Mouse (Mus musculus) gastrocnemius, postnatal 4 days (tissue): ENCODE measurements around the gene Hirip3. TPM values are rescaled to one million over a fixed set of nuclear protein-coding genes. Genes with fewer than 3 reads are reported as not detected.

Source experiments
- DNase-seq, 2 experiments: peaks; one replicate each; pipeline ENCODE4 v3.0.0; 2021 to 2022; ENCODE audit warnings: low spot score in 2 of 2, mixed read lengths in 2 of 2
- total RNA-seq, 2 experiments: library from RNA; stranded (reverse); gene quantifications; 2 replicates each; pipeline ENCODE4 v1.2.3; 2021

Gene Hirip3
- total RNA-seq, 2 experiments from 2014 or later, result 22.2 to 29.4 TPM

DNA sequence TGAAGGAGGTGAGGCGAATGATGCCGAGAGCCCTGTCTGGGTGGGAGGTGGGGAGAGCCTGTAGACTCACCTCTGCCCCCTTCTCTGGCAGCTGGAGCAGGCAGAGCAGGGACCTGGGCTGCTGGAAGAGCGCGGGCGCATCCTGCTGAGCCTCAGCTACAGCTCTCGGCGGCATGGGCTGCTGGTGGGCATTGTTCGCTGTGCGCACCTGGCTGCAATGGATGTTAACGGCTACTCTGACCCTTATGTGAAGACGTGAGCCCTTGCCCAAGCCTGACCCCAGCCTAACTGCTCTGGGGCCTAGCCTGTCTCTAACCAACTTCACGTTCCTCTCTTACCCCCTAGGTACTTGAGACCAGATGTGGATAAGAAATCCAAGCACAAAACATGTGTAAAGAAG lies 10.6 kb upstream of the Hirip3 start:
- no peak for DNase-seq

DNA sequence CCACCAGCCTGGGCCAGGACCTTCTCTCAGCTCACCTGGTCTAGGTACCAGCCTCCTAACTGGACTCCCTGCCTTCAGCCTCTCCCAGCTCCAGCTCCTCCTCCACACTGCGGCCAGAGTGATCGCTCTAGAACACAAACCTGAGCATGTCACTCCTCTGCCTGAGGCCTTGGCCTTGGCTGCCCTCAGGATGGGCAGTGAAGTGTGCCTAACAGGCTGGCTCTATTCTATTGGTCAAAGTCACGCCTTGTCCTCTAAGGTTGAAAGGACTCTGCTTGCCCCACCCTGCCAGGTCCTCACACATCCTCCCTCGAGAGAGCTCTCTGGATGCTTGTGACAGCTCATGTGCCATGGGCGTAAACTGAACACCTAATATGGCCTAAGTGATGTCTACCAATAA lies 8.3 kb upstream of the Hirip3 start:
- DNase-seq, result no peak

DNA sequence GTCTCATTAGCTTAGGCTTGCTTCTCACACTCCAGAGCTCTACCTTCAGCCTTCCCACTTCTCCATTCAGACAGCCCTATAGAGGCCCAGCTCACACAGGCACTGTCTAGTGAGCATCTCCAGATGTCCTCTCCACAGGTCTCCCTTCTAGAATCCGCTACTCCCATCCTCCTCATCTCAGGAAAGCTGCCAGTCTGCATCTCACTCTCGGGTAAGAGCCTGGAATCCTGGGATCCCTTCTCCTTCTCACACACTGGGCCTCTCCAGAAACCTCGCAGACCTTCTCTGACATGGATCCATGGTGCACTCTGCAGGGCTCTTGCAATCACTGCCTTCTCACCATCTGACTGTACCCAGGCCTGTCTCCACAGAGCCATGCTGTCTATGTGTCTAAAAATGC lies 6.1 kb upstream of the Hirip3 start:
- DNase-seq, result no peak

DNA sequence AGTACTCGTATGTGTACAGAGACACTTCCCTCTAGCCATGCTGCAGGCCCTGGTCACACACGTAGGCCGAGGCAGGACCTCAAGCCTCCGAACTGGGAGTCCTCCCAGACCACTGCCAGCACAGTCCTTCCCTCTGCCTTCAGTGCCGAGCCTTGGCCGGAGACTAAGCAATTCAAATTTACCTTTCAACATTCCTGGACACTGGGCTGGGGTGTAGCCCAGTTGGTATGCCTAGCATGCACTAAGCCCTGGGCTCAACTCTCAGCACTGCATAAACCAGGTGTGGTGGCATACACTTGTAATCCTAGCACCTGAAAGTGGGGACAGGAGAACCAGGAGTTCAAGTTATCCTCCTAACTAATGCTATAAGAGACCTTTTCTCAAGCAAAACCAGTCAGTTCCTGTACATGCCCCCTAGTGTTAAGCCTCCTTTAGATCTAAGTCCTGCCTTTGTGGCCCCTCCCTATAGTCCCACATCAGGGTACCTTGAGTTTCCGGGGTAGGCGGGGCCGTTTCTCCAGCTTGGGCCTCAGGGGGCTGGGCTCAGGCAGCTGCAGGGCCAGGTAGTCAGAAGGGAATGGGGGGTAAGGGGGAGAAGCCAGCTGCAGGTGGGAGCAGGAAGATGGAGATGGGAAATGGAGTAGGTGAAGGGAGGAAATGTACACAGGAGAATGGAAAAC lies 4.9 kb upstream of the Hirip3 start:
- no peak for DNase-seq

DNA sequence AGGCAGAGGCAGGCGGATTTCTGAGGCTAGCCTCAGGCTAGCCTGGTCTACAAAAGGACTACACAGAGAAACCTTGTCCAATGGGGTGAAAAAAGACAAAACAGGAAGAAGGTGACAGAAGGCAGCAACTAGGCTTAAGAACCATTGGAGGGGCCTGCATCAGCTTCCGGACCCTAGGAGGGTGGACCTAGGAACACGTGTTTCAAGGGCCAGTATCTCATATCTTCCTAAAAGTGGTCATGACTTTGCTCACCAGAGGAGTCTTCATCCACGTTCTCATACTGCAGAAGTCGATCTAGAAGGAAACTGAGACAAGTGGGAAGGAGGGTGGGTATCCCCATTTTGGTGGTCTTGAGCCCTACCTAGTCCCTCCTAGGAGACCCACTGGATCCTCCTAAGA lies 785 bp upstream of the Hirip3 start:
- no peak for DNase-seq

GRCm38 (mm10) chr7:126862147-126862784 lies 494 bp downstream of the Hirip3 start, which contains the start of gene Ino80e:
TSS of gene Ino80e (minus strand) at chr7:126862377.
- DNase-seq, result peak; percentile 92 to 96

- no peak for DNase-seq
These were observed 2.0 kb downstream of the Hirip3 start for GRCm38 (mm10) chr7:126863791-126864190.

- no peak for DNase-seq
These were observed 5.8 kb downstream of the Hirip3 start for GRCm38 (mm10) chr7:126867534-126867933.

DNA sequence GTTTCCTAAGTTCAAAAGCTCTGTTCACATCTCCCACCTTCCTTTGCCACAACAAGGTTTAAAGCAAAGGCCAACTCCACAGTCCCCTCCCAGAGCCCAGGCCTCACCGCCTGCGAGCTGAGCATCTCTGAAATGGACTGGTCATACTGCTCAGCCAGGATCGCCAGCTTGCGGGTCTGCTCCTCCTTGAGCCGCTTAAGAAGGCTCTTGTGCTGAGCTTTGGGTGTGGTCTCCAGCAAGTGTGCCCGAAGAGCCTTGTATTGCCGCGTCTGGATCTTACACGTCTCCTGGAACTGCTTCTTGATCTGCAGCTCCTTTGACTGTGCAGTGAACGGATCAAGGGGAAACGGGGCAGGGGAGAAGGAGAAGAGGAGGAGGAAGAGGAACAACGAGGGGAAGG lies 6.2 kb downstream of the Hirip3 start:
- DNase-seq, result no peak

- DNase-seq, result no peak
These were observed 8.2 kb downstream of the Hirip3 start for GRCm38 (mm10) chr7:126869780-126870519.

- no peak for DNase-seq
These were observed 8.7 kb downstream of the Hirip3 start for GRCm38 (mm10) chr7:126870520-126870891.

DNA sequence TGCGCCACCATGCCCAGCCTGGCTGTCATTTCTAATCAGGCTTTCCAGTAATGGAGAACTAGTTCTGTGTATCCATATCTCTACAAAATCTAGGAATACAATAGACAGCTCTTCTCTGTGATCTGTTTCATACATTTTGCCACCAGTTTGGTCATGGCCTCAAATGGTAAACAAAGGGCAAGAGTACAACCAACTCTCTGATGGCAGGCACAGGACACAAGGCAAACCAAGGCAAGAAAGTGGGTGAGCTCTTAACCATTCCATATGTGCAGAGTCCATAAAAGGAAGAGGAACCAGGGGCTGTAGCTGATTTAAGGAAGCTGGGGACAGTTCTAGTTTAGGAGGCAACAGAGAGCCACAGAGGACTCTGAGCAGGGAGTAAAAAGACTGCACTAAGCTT lies 15.5 kb downstream of the Hirip3 start:
- no peak for DNase-seq

- no peak for DNase-seq
These were observed 19.3 kb downstream of the Hirip3 start for GRCm38 (mm10) chr7:126881040-126881439.

DNA sequence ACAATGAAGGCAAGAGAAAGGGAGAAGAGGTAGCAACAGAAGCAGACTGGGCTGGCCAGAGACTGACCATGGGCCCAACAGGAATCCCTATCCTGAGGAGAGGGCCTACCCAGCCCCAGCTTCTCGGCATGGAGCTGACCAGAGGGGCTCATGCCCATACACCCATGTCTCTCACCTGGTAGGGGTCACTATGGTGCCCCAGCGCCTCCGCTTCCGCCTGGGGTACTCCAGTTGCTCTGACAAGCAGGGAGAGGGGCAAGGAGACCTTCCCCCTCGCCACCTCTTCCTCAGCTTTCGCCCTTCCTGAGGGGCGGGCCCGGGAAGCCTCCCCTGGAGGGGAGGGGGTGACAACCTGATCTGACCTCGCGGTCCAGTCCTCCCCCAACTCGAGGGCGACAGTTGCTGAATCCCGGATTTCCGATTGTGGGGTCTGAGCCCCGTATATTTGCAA lies 22.0 kb downstream of the Hirip3 start:
- DNase-seq, result no peak

- peak; percentile 98 to 99 for DNase-seq
These were observed 22.8 kb downstream of the Hirip3 start, which contains the start of gene Taok2 for GRCm38 (mm10) chr7:126884286-126885164. TSS of gene Taok2 (minus strand) at chr7:126884703.

- no peak for DNase-seq
These were observed 25.5 kb downstream of the Hirip3 start for GRCm38 (mm10) chr7:126887281-126887680.

DNA sequence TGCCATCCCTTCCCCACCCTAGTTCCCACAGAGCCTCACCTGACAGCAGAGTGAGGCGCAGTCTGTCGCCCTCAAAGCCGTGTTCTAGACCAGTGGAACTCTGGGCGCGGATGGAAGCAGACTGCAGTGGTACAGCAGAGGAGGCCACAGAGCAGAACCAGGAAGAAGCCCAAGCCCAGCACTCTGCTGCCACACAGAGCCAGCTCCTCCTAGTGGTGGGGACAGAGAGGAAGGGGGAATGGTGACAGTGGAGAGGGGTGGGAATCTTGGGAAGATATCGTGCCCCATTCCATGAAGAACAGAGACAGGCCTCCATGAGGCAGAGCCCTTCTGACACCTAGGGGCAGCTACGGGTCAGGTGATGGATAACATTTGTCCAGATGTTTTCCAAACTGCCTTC lies 27.1 kb downstream of the Hirip3 start:
- DNase-seq, result no peak

DNA sequence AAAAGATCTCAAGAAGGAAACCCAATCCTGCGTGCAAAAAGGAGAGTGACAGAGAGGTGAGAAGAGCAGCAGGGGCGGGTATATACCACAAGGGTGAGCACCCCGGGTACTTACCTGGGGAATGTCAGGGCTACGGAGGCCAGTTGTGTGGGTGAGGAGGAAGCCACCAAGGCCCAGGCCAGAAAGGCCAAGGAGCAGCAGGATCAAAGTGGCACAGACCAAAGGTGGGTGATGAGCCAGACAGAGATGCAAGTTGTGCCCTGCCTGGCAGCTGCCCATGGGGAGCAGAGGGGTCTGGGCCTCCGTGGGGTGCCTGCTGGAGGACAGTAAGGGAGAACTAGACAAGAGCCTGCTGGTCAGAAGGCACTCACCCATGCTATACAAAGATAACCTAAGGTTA lies 35.1 kb downstream of the Hirip3 start:
- DNase-seq, result no peak

DNA sequence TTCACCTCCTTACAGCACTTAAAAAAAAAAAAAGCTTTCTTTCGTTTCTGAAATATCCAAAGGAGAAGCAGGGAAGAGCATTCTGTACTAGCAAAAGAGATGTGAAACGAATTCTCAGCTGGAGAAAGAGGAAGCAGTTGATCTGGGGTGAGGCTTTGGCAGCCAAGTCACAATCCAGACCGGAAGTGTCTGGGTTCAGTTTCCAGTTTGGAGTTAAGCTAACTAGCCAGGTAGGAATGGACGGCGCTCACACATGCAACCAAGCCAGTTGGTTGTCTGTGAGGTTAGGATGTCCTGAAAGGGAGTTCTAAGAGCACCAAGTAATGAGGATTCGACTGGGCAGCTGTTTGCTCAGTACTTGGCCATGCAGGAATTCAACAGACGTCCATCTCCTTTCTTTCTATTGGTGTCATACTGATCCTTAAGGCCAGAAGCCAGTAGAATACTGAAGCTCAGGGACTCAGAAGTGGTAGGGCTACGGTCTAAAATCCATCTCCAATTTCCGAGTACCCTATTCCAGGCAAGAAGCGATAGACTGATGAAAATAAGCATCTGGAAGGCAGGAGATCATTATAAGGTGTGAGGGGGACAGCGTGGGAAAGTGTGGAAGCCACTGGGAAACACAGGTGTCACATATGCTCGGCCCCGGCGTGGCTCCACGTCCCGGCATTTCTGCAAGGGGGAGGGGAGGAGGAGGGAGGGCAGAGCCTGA lies 35.8 kb downstream of the Hirip3 start:
- peak in 1 of 2 experiments; percentile 23 for DNase-seq
